ENCODE assay signal across 12 mouse cellular contexts in the genomic region with DNA sequence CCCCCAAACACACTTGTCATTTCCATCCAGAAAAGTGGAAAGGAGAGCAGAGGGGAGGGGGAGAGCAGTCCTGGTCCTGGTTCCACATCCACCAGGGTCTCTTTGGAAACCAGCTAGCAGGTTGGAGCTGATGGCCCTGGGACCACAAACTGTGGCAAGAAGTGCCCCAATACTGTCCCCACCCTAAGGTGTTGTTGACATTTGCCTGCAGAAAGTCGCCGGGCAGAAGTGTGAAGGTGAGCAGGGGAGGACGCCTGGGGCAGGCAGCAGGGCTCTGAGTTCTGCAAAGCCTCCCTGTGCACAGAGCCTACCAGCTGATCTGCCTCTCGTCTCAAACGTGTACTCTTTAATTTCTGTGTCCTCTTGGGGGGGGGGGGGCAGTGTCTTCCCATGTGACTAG. TPM values are rescaled to one million over a fixed set of nuclear protein-coding genes. Genes with fewer than 3 reads are reported as not detected.
DNase-seq lines count a peak whose midpoint lies in the region; ATAC-seq lines count a peak whose summit lies in the region.
"Had no signal": no experiment of that assay in that cellular context is flagged by ENCODE, and none has a peak within 500 bp of the region (broad histone marks: within the 10 kb centered on the region; RNA-seq: fewer than 3 reads in every experiment).

No protein-coding gene starts in this region.

- H3K4me1 ChIP-seq in kidney, embryonic 16.5 days (ENCODE audit: insufficient read depth, low read length), result peaks cover 19% of the 10 kb centered on the region
- H3K4me1 ChIP-seq in heart, embryonic 12.5 days (replicated peaks), result peaks cover 33% of the 10 kb centered on the region
- peaks cover 67% of the 10 kb centered on the region for H3K4me1 ChIP-seq in hindbrain, embryonic 13.5 days (replicated peaks)
- H3K4me1 ChIP-seq in neural tube, embryonic 15.5 days, result peaks cover 54% of the 10 kb centered on the region
- H3K4me1 ChIP-seq in midbrain, embryonic 15.5 days, result peaks cover 41% of the 10 kb centered on the region

- no peak overlapping the region for H3K4me3 ChIP-seq in kidney, embryonic 16.5 days (ENCODE audit: low read length)
- no peak overlapping the region for H3K4me3 ChIP-seq in heart, embryonic 12.5 days
- no peak overlapping the region for H3K4me3 ChIP-seq in hindbrain, embryonic 13.5 days
- no peak overlapping the region for H3K4me3 ChIP-seq in neural tube, embryonic 15.5 days (replicated peaks)
- H3K4me3 ChIP-seq in midbrain, embryonic 15.5 days, result no peak overlapping the region
- H3K4me3 ChIP-seq: left cerebral cortex, adult 2 months; liver, embryonic 12.5 days had no signal

- no peak overlapping the region for H3K9ac ChIP-seq in kidney, embryonic 16.5 days (replicated peaks; ENCODE audit: low read length)
- peak overlapping the region; percentile 48; the same call in 1 of the 2 replicates for H3K9ac ChIP-seq in heart, embryonic 12.5 days
- H3K9ac ChIP-seq in hindbrain, embryonic 13.5 days, result peak overlapping the region; percentile 53; the same call in 1 of the 2 replicates
- H3K9ac ChIP-seq in neural tube, embryonic 15.5 days (replicated peaks), result no peak overlapping the region
- no peak overlapping the region for H3K9ac ChIP-seq in midbrain, embryonic 15.5 days
- H3K9ac ChIP-seq: liver, embryonic 12.5 days had no signal

- 13% methylated on average over 5 of the region's 5 CpGs for WGBS in kidney, embryonic 16.5 days
- 7% methylated on average over 5 of the region's 5 CpGs for whole genome bisulfite sequencing in heart, embryonic 12.5 days
- WGBS in hindbrain, embryonic 13.5 days, result 24% methylated on average over 5 of the region's 5 CpGs
- WGBS in neural tube, embryonic 15.5 days, result 20% methylated on average over 5 of the region's 5 CpGs
- WGBS in midbrain, embryonic 15.5 days, result 21% methylated on average over 5 of the region's 5 CpGs

- H3K9me3 ChIP-seq in kidney, embryonic 16.5 days (ENCODE audit: low read length), result no peaks in the 10 kb centered on the region
- H3K9me3 ChIP-seq in heart, embryonic 12.5 days (replicated peaks), result no peaks in the 10 kb centered on the region
- no peaks in the 10 kb centered on the region for H3K9me3 ChIP-seq in hindbrain, embryonic 13.5 days
- H3K9me3 ChIP-seq in neural tube, embryonic 15.5 days (replicated peaks), result no peaks in the 10 kb centered on the region
- H3K9me3 ChIP-seq in midbrain, embryonic 15.5 days, result no peaks in the 10 kb centered on the region
- H3K9me3 ChIP-seq: liver, embryonic 12.5 days; midbrain, embryonic 10.5 days had no signal

- H3K4me2 ChIP-seq in kidney, embryonic 16.5 days (replicated peaks; ENCODE audit: low read depth, low read length), result peak overlapping the region; percentile 39
- H3K4me2 ChIP-seq in heart, embryonic 12.5 days, result peak overlapping the region; percentile 61
- peak overlapping the region; percentile 37; the same call in 1 of the 2 replicates for H3K4me2 ChIP-seq in hindbrain, embryonic 13.5 days
- peak overlapping the region; percentile 48; the same call in 1 of the 2 replicates for H3K4me2 ChIP-seq in neural tube, embryonic 15.5 days
- no peak overlapping the region for H3K4me2 ChIP-seq in midbrain, embryonic 15.5 days
- H3K4me2 ChIP-seq: liver, embryonic 12.5 days had no signal

- no peak for ATAC-seq in kidney, embryonic 16.5 days (ENCODE audit: low FRiP score, low TSS enrichment)
- ATAC-seq in heart, embryonic 12.5 days (ENCODE audit: insufficient number of reproducible peaks, low FRiP score), result no peak; the same call in 1 of the 2 replicates
- ATAC-seq in hindbrain, embryonic 13.5 days (ENCODE audit: low FRiP score), result no peak
- no peak for ATAC-seq in neural tube, embryonic 15.5 days (ENCODE audit: low FRiP score)
- ATAC-seq in midbrain, embryonic 15.5 days (replicated peaks), result no peak
- ATAC-seq: liver, embryonic 12.5 days; lung, postnatal 0 days had no signal

- DNase-seq in kidney, adult 18-20 months, result no peak
- no peak for DNase-seq in gastrocnemius, postnatal 36 days
- DNase-seq: thymus, adult 2 months had no signal

- peaks cover 16% of the 10 kb centered on the region for H3K27me3 ChIP-seq in kidney, embryonic 16.5 days (ENCODE audit: insufficient read depth, low read length)
- peaks cover 26% of the 10 kb centered on the region for H3K27me3 ChIP-seq in heart, embryonic 12.5 days (replicated peaks)
- H3K27me3 ChIP-seq in hindbrain, embryonic 13.5 days, result peaks cover 8% of the 10 kb centered on the region; the same call in 1 of the 2 replicates
- H3K27me3 ChIP-seq in neural tube, embryonic 15.5 days (replicated peaks), result no peaks in the 10 kb centered on the region
- no peaks in the 10 kb centered on the region for H3K27me3 ChIP-seq in midbrain, embryonic 15.5 days (replicated peaks)

- no peak overlapping the region for H3K27ac ChIP-seq in kidney, embryonic 16.5 days (ENCODE audit: low read length)
- peak overlapping the region; percentile 72 for H3K27ac ChIP-seq in heart, embryonic 12.5 days (ENCODE audit: poor library complexity, severe bottlenecking)
- H3K27ac ChIP-seq in hindbrain, embryonic 13.5 days, result peak overlapping the region; percentile 84
- H3K27ac ChIP-seq in neural tube, embryonic 15.5 days (replicated peaks), result peak overlapping the region; percentile 68; the same call in 1 of the 2 replicates
- no peak overlapping the region for H3K27ac ChIP-seq in midbrain, embryonic 15.5 days
- H3K27ac ChIP-seq: left cerebral cortex, adult 2 months; liver, embryonic 12.5 days had no signal

- intact Hi-C loops in gastrocnemius, postnatal 36 days (cut with DNase I), result no loop called here

- no peaks in the 10 kb centered on the region for H3K36me3 ChIP-seq in kidney, embryonic 16.5 days (ENCODE audit: insufficient read depth, low read length)
- no peaks in the 10 kb centered on the region for H3K36me3 ChIP-seq in heart, embryonic 12.5 days
- no peaks in the 10 kb centered on the region for H3K36me3 ChIP-seq in hindbrain, embryonic 13.5 days
- H3K36me3 ChIP-seq in neural tube, embryonic 15.5 days, result no peaks in the 10 kb centered on the region
- no peaks in the 10 kb centered on the region for H3K36me3 ChIP-seq in midbrain, embryonic 15.5 days (replicated peaks)
- H3K36me3 ChIP-seq: liver, embryonic 12.5 days; midbrain, embryonic 10.5 days had no signal

RNA-seq across cellular contexts. Expression of a gene that starts 54.2 kb away (rescaled TPM):
- 12.3 and 15.5 TPM in 2 replicates for polyA plus RNA-seq in kidney, embryonic 16.5 days (2015; fragmentation: Nextera tagmentation; extraction: Ambion mirVana)
- 12.9 and 17.3 TPM in 2 replicates for polyA plus RNA-seq in heart, embryonic 12.5 days (2016; fragmentation: Nextera tagmentation; extraction: Ambion mirVana)
- polyA plus RNA-seq in hindbrain, embryonic 13.5 days (2015; fragmentation: Nextera tagmentation; extraction: Ambion mirVana), result 9.1 and 11.7 TPM in 2 replicates
- polyA plus RNA-seq in neural tube, embryonic 15.5 days (2015; fragmentation: Nextera tagmentation; extraction: Ambion mirVana), result 19.2 and 19.6 TPM in 2 replicates
- total RNA-seq in gastrocnemius, postnatal 36 days (2021), result 1 to 10 TPM; 6.0 to 8.9 TPM
- 13.2 and 16.0 TPM in 2 replicates for polyA plus RNA-seq in midbrain, embryonic 15.5 days (2015; fragmentation: Nextera tagmentation; extraction: Ambion mirVana)

Comparison
In these comparisons a context has a peak if more than half of its experiments do, and no peak if none do; other contexts are left out.
1. H3K27ac ChIP-seq: peak in heart, embryonic 12.5 days (single experiment), hindbrain, embryonic 13.5 days (single experiment) and neural tube, embryonic 15.5 days (single experiment); none in kidney, embryonic 16.5 days (single experiment) and midbrain, embryonic 15.5 days (single experiment).
2. H3K9ac ChIP-seq: peak in heart, embryonic 12.5 days (single experiment) and hindbrain, embryonic 13.5 days (single experiment); none in kidney, embryonic 16.5 days (single experiment), neural tube, embryonic 15.5 days (single experiment) and midbrain, embryonic 15.5 days (single experiment).